Mouse (Mus musculus) forebrain, embryonic 12.5 days (tissue): ENCODE measurements around the gene Nhej1. TPM values are rescaled to one million over a fixed set of nuclear protein-coding genes. Genes with fewer than 3 reads are reported as not detected.

ENCODE experiments used
- ATAC-seq: fragments of 200-750 bp; cut with Nextera tagmentation; 2 replicates; pipeline ENCODE4 v1.8.0; 2017; ENCODE audit warnings: moderate TSS enrichment; ENCODE audit not compliant: low FRiP score
- H3K27ac ChIP-seq: fragments of 300-500 bp; sonication (generic); 2 replicates; pipeline ENCODE4 v1.5.1; 2016; ENCODE audit warnings: mild to moderate bottlenecking
- H3K27me3 ChIP-seq: fragments of 300-500 bp; sonication (generic); 2 replicates; pipeline ENCODE4 v1.6.1; 2016; ENCODE audit warnings: mild to moderate bottlenecking
- H3K36me3 ChIP-seq: fragments of 300-500 bp; sonication (generic); replicated peaks from 2 replicates; pipeline ENCODE4 v1.6.1; 2016; ENCODE audit warnings: mild to moderate bottlenecking
- H3K4me1 ChIP-seq: fragments of 300-500 bp; sonication (generic); 2 replicates; pipeline ENCODE4 v1.6.1; 2016
- H3K4me2 ChIP-seq: fragments of 300-500 bp; sonication (generic); 2 replicates; pipeline ENCODE4 v1.6.1; 2016; ENCODE audit warnings: mild to moderate bottlenecking, moderate library complexity
- H3K4me3 ChIP-seq: fragments of 300-500 bp; sonication (generic); replicated peaks from 2 replicates; pipeline ENCODE4 v1.5.1; 2016; ENCODE audit warnings: mild to moderate bottlenecking
- H3K9ac ChIP-seq: fragments of 300-500 bp; sonication (generic); 2 replicates; pipeline ENCODE4 v1.6.1; 2016; ENCODE audit warnings: mild to moderate bottlenecking
- H3K9me3 ChIP-seq: fragments of 300-500 bp; sonication (generic); 2 replicates; pipeline ENCODE4 v1.6.1; 2016
- WGBS: fragments of 180-500 bp; shearing (Covaris S2); methylation state at CpG from one replicate; pipeline ENCODE4 v1.1.7; 2016; 5-methylcytosine and 5-hydroxymethylcytosine counted together
- polyA plus RNA-seq: library from polyadenylated mRNA; unstranded; fragments of >200 nt; fragmentation: Nextera tagmentation; extraction: Ambion mirVana; gene quantifications from 2 replicates; pipeline ENCODE4 v1.2.1, GENCODE M21; 2016

Nhej1 gene
- polyA plus RNA-seq, 1 experiment from 2014 or later: 10.1 TPM

- Histone ChIP-seq H3K9ac (peak within 1 kb of the TSS; percentile 93), H3K36me3 (peaks cover 49% of the 10 kb centered on the region), H3K9me3 (no peaks in the 10 kb centered on the region), H3K4me1 (peaks cover 34% of the 10 kb centered on the region), H3K4me2 (peak within 1 kb of the TSS; percentile 95), H3K4me3 (peak within 1 kb of the TSS; percentile 87), H3K27ac (peak within 1 kb of the TSS; percentile 98), H3K27me3 (no peaks in the 10 kb centered on the region)
- WGBS: under 1% methylated on average over 90 of the region's 91 CpGs
- peak; percentile 94 for ATAC-seq
Measured at GRCm38 (mm10) chr1:75142301-75143261, 17.6 kb upstream of the Nhej1 start, which contains the start of the genes Cnppd1 and Retreg2. Gene Cnppd1 (minus strand): TSS chr1:75142711. Gene Retreg2 (plus strand): TSS chr1:75142778.

GRCm38 (mm10) chr1:75141486-75142190, 16.6 kb upstream of the Nhej1 start:
- under 1% methylated on average over 53 of the region's 53 CpGs for WGBS
- H3K9ac ChIP-seq: peak overlapping the region; percentile 93
- no peaks in the 10 kb centered on the region for H3K27me3 ChIP-seq
- H3K27ac ChIP-seq: peak overlapping the region; percentile 98; the same call in 1 of the 2 replicates
- ATAC-seq: peak; percentile 35
- peak overlapping the region; percentile 87 for H3K4me3 ChIP-seq
- H3K9me3 ChIP-seq: no peaks in the 10 kb centered on the region
- peak overlapping the region; percentile 95 for H3K4me2 ChIP-seq
- H3K4me1 ChIP-seq: peaks cover 34% of the 10 kb centered on the region
- peaks cover 49% of the 10 kb centered on the region for H3K36me3 ChIP-seq

GRCm38 (mm10) chr1:75140601-75141190, 15.7 kb upstream of the Nhej1 start:
- Histone ChIP-seq H3K27me3 (no peaks in the 10 kb centered on the region), H3K27ac (no peak overlapping the region), H3K36me3 (peaks cover 49% of the 10 kb centered on the region), H3K4me3 (peak overlapping the region; percentile 87), H3K9me3 (no peaks in the 10 kb centered on the region), H3K4me2 (peak overlapping the region; percentile 95), H3K9ac (peak overlapping the region; percentile 93), H3K4me1 (peaks cover 34% of the 10 kb centered on the region)
- 64% methylated on average over 4 of the region's 4 CpGs for WGBS
- ATAC-seq: no peak

GRCm38 (mm10) chr1:75138448-75138847, 13.4 kb upstream of the Nhej1 start:
- peaks cover 40% of the 10 kb centered on the region for H3K36me3 ChIP-seq
- ATAC-seq: no peak

GRCm38 (mm10) chr1:75136730-75137129, 11.7 kb upstream of the Nhej1 start:
- Histone ChIP-seq H3K9me3 (no peaks in the 10 kb centered on the region), H3K27me3 (peaks cover 8% of the 10 kb centered on the region; the same call in 1 of the 2 replicates), H3K4me1 (peaks cover 17% of the 10 kb centered on the region), H3K4me3 (no peak overlapping the region), H3K36me3 (peaks cover 40% of the 10 kb centered on the region), H3K27ac (no peak overlapping the region), H3K4me2 (no peak overlapping the region), H3K9ac (no peak overlapping the region)
- ATAC-seq: no peak
- 90% methylated on average over 3 of the region's 3 CpGs for WGBS

More at GRCm38 (mm10) chr1:75138448-75138847, 13.4 kb upstream of the Nhej1 start:
- H3K27me3 ChIP-seq: 0 out of 2 replicates have a peak, but pooled peaks cover 3% of the 10 kb centered on the region
- no peak overlapping the region for H3K9ac ChIP-seq
- H3K4me1 ChIP-seq: peaks cover 19% of the 10 kb centered on the region
- H3K4me3 ChIP-seq: no peak overlapping the region
- 96% methylated on average over 2 of the region's 2 CpGs for WGBS
- no peaks in the 10 kb centered on the region for H3K9me3 ChIP-seq
- H3K27ac ChIP-seq: no peak overlapping the region
- no peak overlapping the region for H3K4me2 ChIP-seq

- no peak overlapping the region for H3K27ac ChIP-seq
- H3K36me3 ChIP-seq: peaks cover 40% of the 10 kb centered on the region
- H3K9ac ChIP-seq: no peak overlapping the region
- H3K4me2 ChIP-seq: no peak overlapping the region
- WGBS: 91% methylated on average over 6 of the region's 6 CpGs
- peaks cover 8% of the 10 kb centered on the region; the same call in 1 of the 2 replicates for H3K27me3 ChIP-seq
- H3K9me3 ChIP-seq: no peaks in the 10 kb centered on the region
- ATAC-seq: no peak
- no peak overlapping the region for H3K4me3 ChIP-seq
- peaks cover 16% of the 10 kb centered on the region for H3K4me1 ChIP-seq
Measured at GRCm38 (mm10) chr1:75136293-75136692, 11.3 kb upstream of the Nhej1 start.

- 69% methylated on average over 12 of the region's 12 CpGs for WGBS
- H3K27ac ChIP-seq: no peak within 1 kb of the TSS
- no peak within 1 kb of the TSS for H3K4me3 ChIP-seq
- peaks cover 30% of the 10 kb centered on the region for H3K36me3 ChIP-seq
- no peak for ATAC-seq
- no peak within 1 kb of the TSS for H3K9ac ChIP-seq
- H3K4me1 ChIP-seq: no peaks in the 10 kb centered on the region
- H3K9me3 ChIP-seq: no peaks in the 10 kb centered on the region
- peaks cover 12% of the 10 kb centered on the region; the same call in 1 of the 2 replicates for H3K27me3 ChIP-seq
- no peak within 1 kb of the TSS for H3K4me2 ChIP-seq
Measured at GRCm38 (mm10) chr1:75133421-75134207, 8.6 kb upstream of the Nhej1 start, which contains the start of gene Slc23a3. Gene Slc23a3 (minus strand): TSS chr1:75133890.

GRCm38 (mm10) chr1:75128641-75129040, 3.6 kb upstream of the Nhej1 start:
- no peak overlapping the region for H3K27ac ChIP-seq
- ATAC-seq: no peak

GRCm38 (mm10) chr1:75125418-75125817, 418 bp upstream of the Nhej1 start:
- Histone ChIP-seq H3K4me2 (peak overlapping the region; percentile 62), H3K4me1 (peaks cover 12% of the 10 kb centered on the region), H3K4me3 (peak overlapping the region; percentile 61), H3K9me3 (no peaks in the 10 kb centered on the region), H3K9ac (peak overlapping the region; percentile 64), H3K36me3 (no peaks in the 10 kb centered on the region), H3K27ac (peak overlapping the region; percentile 95; the same call in 1 of the 2 replicates), H3K27me3 (0 out of 2 replicates have a peak, but pooled peaks cover 3% of the 10 kb centered on the region)
- 39% methylated on average over 5 of the region's 5 CpGs for WGBS
- no peak for ATAC-seq

More at GRCm38 (mm10) chr1:75128641-75129040, 3.6 kb upstream of the Nhej1 start:
- Histone ChIP-seq H3K9me3 (no peaks in the 10 kb centered on the region), H3K27me3 (peaks cover 10% of the 10 kb centered on the region; the same call in 1 of the 2 replicates), H3K36me3 (no peaks in the 10 kb centered on the region), H3K9ac (no peak overlapping the region), H3K4me2 (no peak overlapping the region), H3K4me1 (peaks cover 12% of the 10 kb centered on the region), H3K4me3 (no peak overlapping the region)
- 79% methylated on average over 3 of the region's 3 CpGs for WGBS

- WGBS: 78% methylated on average over 3 of the region's 3 CpGs
- ATAC-seq: no peak
- Histone ChIP-seq H3K27ac (no peak overlapping the region), H3K27me3 (no peaks in the 10 kb centered on the region), H3K9ac (no peak overlapping the region), H3K36me3 (no peaks in the 10 kb centered on the region), H3K4me3 (no peak overlapping the region), H3K9me3 (no peaks in the 10 kb centered on the region), H3K4me1 (peaks cover 12% of the 10 kb centered on the region), H3K4me2 (no peak overlapping the region)
Measured at GRCm38 (mm10) chr1:75122211-75122610, 2.8 kb downstream of the Nhej1 start.

GRCm38 (mm10) chr1:75052091-75052490, 72.9 kb downstream of the Nhej1 start:
- no peaks in the 10 kb centered on the region for H3K9me3 ChIP-seq
- H3K4me3 ChIP-seq: no peak overlapping the region
- no peaks in the 10 kb centered on the region for H3K36me3 ChIP-seq
- 41% methylated on average over 4 of the region's 4 CpGs for WGBS
- no peak overlapping the region for H3K27ac ChIP-seq
- H3K27me3 ChIP-seq: no peaks in the 10 kb centered on the region
- H3K4me2 ChIP-seq: no peak overlapping the region
- H3K4me1 ChIP-seq: no peaks in the 10 kb centered on the region
- H3K9ac ChIP-seq: no peak overlapping the region
- no peak for ATAC-seq
